Mouse (Mus musculus) cerebellum, adult 2 months (tissue): ENCODE data around the gene 4930562C15Rik.

Source experiments
- CTCF ChIP-seq: fragments of 200-500 bp; IDR thresholded peaks from 2 replicates; pipeline ENCODE4 v1.5.1; 2011; ENCODE audit warnings: low read depth, mild to moderate bottlenecking, control low read depth, low read length, moderate library complexity, borderline replicate concordance; ENCODE audit not compliant: insufficient read depth
- POLR2A ChIP-seq: fragments of 200-500 bp; IDR thresholded peaks from 2 replicates; pipeline ENCODE4 v1.6.1; 2011; ENCODE audit warnings: low read length, control low read depth, borderline replicate concordance; ENCODE audit not compliant: insufficient read depth

- peak; percentile 74 for TF ChIP-seq CTCF
- TF ChIP-seq POLR2A, result 0 out of 2 replicates have a peak, but pooled peaks have one; percentile 11
These were observed 27.8 kb downstream of the 4930562C15Rik start for GRCm38 (mm10) chr16:4862863-4863483.
